Mouse (Mus musculus) thymus, adult 2 months (tissue): ENCODE measurements around the gene Fam228a. TPM values are rescaled to one million over a fixed set of nuclear protein-coding genes. Genes with fewer than 3 reads are reported as not detected.

Source experiments
- DNase-seq: peaks from one replicate; pipeline ENCODE4 v3.0.0; 2021
- H3K27ac ChIP-seq: fragments of 200-500 bp; 2 replicates; pipeline ENCODE4 v1.5.1; 2012; ENCODE audit warnings: low read length, control low read depth; ENCODE audit not compliant: control insufficient read depth, insufficient read depth
- H3K27me3 ChIP-seq: fragments of 200-500 bp; 2 replicates; pipeline ENCODE4 v1.6.1; 2012; ENCODE audit warnings: mild to moderate bottlenecking, low read length, moderate library complexity, mixed read lengths; ENCODE audit not compliant: control insufficient read depth, insufficient read depth
- H3K36me3 ChIP-seq: fragments of 200-500 bp; 2 replicates; pipeline ENCODE4 v1.6.1; 2012; ENCODE audit warnings: mild to moderate bottlenecking, low read length, moderate library complexity; ENCODE audit not compliant: control insufficient read depth, insufficient read depth
- H3K4me1 ChIP-seq: fragments of 200-500 bp; replicated peaks from 2 replicates; pipeline ENCODE4 v1.6.1; 2012; ENCODE audit warnings: low read length; ENCODE audit not compliant: control insufficient read depth, insufficient read depth
- H3K4me3 ChIP-seq: fragments of 200-500 bp; 2 replicates; pipeline ENCODE4 v1.5.1; 2012; ENCODE audit warnings: mild to moderate bottlenecking, low read length, control low read depth, moderate library complexity; ENCODE audit not compliant: control insufficient read depth, insufficient read depth
- CTCF ChIP-seq: fragments of 200-500 bp; IDR thresholded peaks from 2 replicates; pipeline ENCODE4 v1.5.1; 2012; ENCODE audit warnings: mild to moderate bottlenecking, control low read depth, low read length, moderate library complexity, borderline replicate concordance; ENCODE audit not compliant: control insufficient read depth, poor library complexity, insufficient read depth; ENCODE audit errors: extremely low read depth
- POLR2A ChIP-seq: fragments of 200-500 bp; IDR thresholded peaks from 2 replicates; pipeline ENCODE4 v1.6.1; 2012; ENCODE audit warnings: mild to moderate bottlenecking, low read length, control low read depth, moderate library complexity; ENCODE audit not compliant: control insufficient read depth, poor library complexity, insufficient read depth; ENCODE audit errors: extremely low read depth
- WGBS: fragments of 180-500 bp; shearing (Covaris S2); methylation state at CpG from one replicate; pipeline ENCODE4 v1.1.7; 2018; 5-methylcytosine and 5-hydroxymethylcytosine counted together
- polyA plus RNA-seq: library from polyadenylated mRNA; depleted of rRNA; stranded (reverse); fragments of >200 nt; gene quantifications from 2 replicates; pipeline ENCODE4 v1.2.3, GENCODE M21; 2012

Gene Fam228a
- polyA plus RNA-seq, 1 experiment = 0.32 TPM

GRCm38 (mm10) chr12:4719762-4720754, 18.2 kb downstream of the Fam228a start:
- Histone ChIP-seq H3K4me3 (no peak overlapping the region), H3K27me3 (no peaks in the 10 kb centered on the region), H3K4me1 (no peaks in the 10 kb centered on the region), H3K27ac (no peak overlapping the region), H3K36me3 (no peaks in the 10 kb centered on the region)
- no peak for DNase-seq
- TF ChIP-seq CTCF = no peak
- TF ChIP-seq POLR2A = no peak
- 88% methylated on average over 17 of the region's 17 CpGs for WGBS

- no peak for DNase-seq
- Histone ChIP-seq H3K36me3 (no peaks in the 10 kb centered on the region), H3K4me1 (no peaks in the 10 kb centered on the region), H3K27ac (no peak overlapping the region), H3K27me3 (no peaks in the 10 kb centered on the region), H3K4me3 (no peak overlapping the region)
- no peak for TF ChIP-seq POLR2A
- no peak for TF ChIP-seq CTCF
- 79% methylated on average over 13 of the region's 13 CpGs for WGBS
Observed at GRCm38 (mm10) chr12:4719066-4719761, 19.0 kb downstream of the Fam228a start.

GRCm38 (mm10) chr12:4717417-4717816, 20.8 kb downstream of the Fam228a start:
- no peaks in the 10 kb centered on the region for H3K27me3 ChIP-seq
- peaks cover 10% of the 10 kb centered on the region for H3K36me3 ChIP-seq
- TF ChIP-seq POLR2A (no peak), CTCF (no peak)
- no peak overlapping the region for H3K4me3 ChIP-seq
- 9% methylated on average over 7 of the region's 7 CpGs for WGBS
- no peaks in the 10 kb centered on the region for H3K4me1 ChIP-seq
- no peak overlapping the region for H3K27ac ChIP-seq
- peak; percentile 24 for DNase-seq

- Histone ChIP-seq H3K4me3 (no peak overlapping the region), H3K4me1 (no peaks in the 10 kb centered on the region), H3K27ac (no peak overlapping the region), H3K36me3 (peaks cover 18% of the 10 kb centered on the region), H3K27me3 (no peaks in the 10 kb centered on the region)
- WGBS = 92% methylated on average over 10 of the region's 10 CpGs
- no peak for DNase-seq
- TF ChIP-seq CTCF = no peak
- TF ChIP-seq POLR2A = no peak
Observed at GRCm38 (mm10) chr12:4715606-4716005, 22.6 kb downstream of the Fam228a start.

GRCm38 (mm10) chr12:4713361-4713760, 24.9 kb downstream of the Fam228a start:
- WGBS = 95% methylated on average over 4 of the region's 4 CpGs
- no peaks in the 10 kb centered on the region for H3K4me1 ChIP-seq
- peaks cover 28% of the 10 kb centered on the region for H3K36me3 ChIP-seq

GRCm38 (mm10) chr12:4709926-4710325, 28.3 kb downstream of the Fam228a start:
- DNase-seq = no peak
- TF ChIP-seq POLR2A (no peak), CTCF (no peak)
- H3K36me3 ChIP-seq = peaks cover 43% of the 10 kb centered on the region

More at GRCm38 (mm10) chr12:4713361-4713760, 24.9 kb downstream of the Fam228a start:
- no peaks in the 10 kb centered on the region for H3K27me3 ChIP-seq
- H3K27ac ChIP-seq = no peak overlapping the region
- DNase-seq = no peak
- TF ChIP-seq POLR2A (no peak), CTCF (no peak)
- H3K4me3 ChIP-seq = no peak overlapping the region

More at GRCm38 (mm10) chr12:4709926-4710325, 28.3 kb downstream of the Fam228a start:
- Histone ChIP-seq H3K27me3 (no peaks in the 10 kb centered on the region), H3K4me1 (peaks cover 3% of the 10 kb centered on the region), H3K4me3 (no peak overlapping the region), H3K27ac (no peak overlapping the region)
- 97% methylated on average over 7 of the region's 7 CpGs for WGBS
